Mouse (Mus musculus) embryonic facial prominence, embryonic 15.5 days (tissue): ENCODE measurements around the gene Dlat. TPM values are rescaled to one million over a fixed set of nuclear protein-coding genes. Genes with fewer than 3 reads are reported as not detected.

Experiments used
- ATAC-seq: fragments of 200-750 bp; cut with Nextera tagmentation; 2 replicates; pipeline ENCODE4 v1.8.0; 2017; ENCODE audit warnings: low read depth, moderate TSS enrichment; ENCODE audit not compliant: insufficient number of reproducible peaks, low FRiP score, low TSS enrichment
- H3K27ac ChIP-seq: fragments of 300-500 bp; sonication (generic); replicated peaks from 2 replicates; pipeline ENCODE4 v1.5.1; 2015; ENCODE audit warnings: mild to moderate bottlenecking, inconsistent platforms
- H3K27me3 ChIP-seq: fragments of 300-500 bp; sonication (generic); 2 replicates; pipeline ENCODE4 v1.6.1; 2015; ENCODE audit warnings: inconsistent platforms
- H3K36me3 ChIP-seq: fragments of 300-500 bp; sonication (generic); 2 replicates; pipeline ENCODE4 v1.6.1; 2015; ENCODE audit warnings: mild to moderate bottlenecking, inconsistent platforms
- H3K4me1 ChIP-seq: fragments of 300-500 bp; sonication (generic); 2 replicates; pipeline ENCODE4 v1.6.1; 2015; ENCODE audit warnings: inconsistent platforms
- H3K4me2 ChIP-seq: fragments of 300-500 bp; sonication (generic); replicated peaks from 2 replicates; pipeline ENCODE4 v1.6.1; 2015; ENCODE audit warnings: mild to moderate bottlenecking, inconsistent platforms
- H3K4me3 ChIP-seq: fragments of 300-500 bp; sonication (generic); replicated peaks from 2 replicates; pipeline ENCODE4 v1.5.1; 2015; ENCODE audit warnings: mild to moderate bottlenecking, inconsistent platforms
- H3K9ac ChIP-seq: fragments of 300-500 bp; sonication (generic); 2 replicates; pipeline ENCODE4 v1.6.1; 2015; ENCODE audit warnings: inconsistent platforms
- H3K9me3 ChIP-seq: fragments of 300-500 bp; sonication (generic); replicated peaks from 2 replicates; pipeline ENCODE4 v1.6.1; 2016; ENCODE audit warnings: inconsistent platforms
- WGBS: fragments of 180-500 bp; shearing (Covaris S2); methylation state at CpG from one replicate; pipeline ENCODE4 v1.1.7; 2015; 5-methylcytosine and 5-hydroxymethylcytosine counted together
- polyA plus RNA-seq: library from polyadenylated mRNA; unstranded; fragments of >200 nt; fragmentation: Nextera tagmentation; extraction: Ambion mirVana; gene quantifications from 2 replicates; pipeline ENCODE4 v1.2.1, GENCODE M21; 2015

The Dlat gene
- polyA plus RNA-seq, 1 experiment from 2014 or later: 50.1 TPM

- no peak overlapping the region for H3K9ac ChIP-seq
- H3K27me3 ChIP-seq: no peaks in the 10 kb centered on the region
- H3K4me1 ChIP-seq: peaks cover 13% of the 10 kb centered on the region; the same call in 1 of the 2 replicates
- H3K4me3 ChIP-seq: no peak overlapping the region
- ATAC-seq: no peak
- no peak overlapping the region for H3K27ac ChIP-seq
- H3K36me3 ChIP-seq: peaks cover 17% of the 10 kb centered on the region; the same call in 1 of the 2 replicates
- WGBS: 48% methylated on average over 13 of the region's 13 CpGs
- no peak overlapping the region for H3K4me2 ChIP-seq
- H3K9me3 ChIP-seq: no peaks in the 10 kb centered on the region
Measured at GRCm38 (mm10) chr9:50692626-50693580, 33.3 kb upstream of the Dlat start.

DNA sequence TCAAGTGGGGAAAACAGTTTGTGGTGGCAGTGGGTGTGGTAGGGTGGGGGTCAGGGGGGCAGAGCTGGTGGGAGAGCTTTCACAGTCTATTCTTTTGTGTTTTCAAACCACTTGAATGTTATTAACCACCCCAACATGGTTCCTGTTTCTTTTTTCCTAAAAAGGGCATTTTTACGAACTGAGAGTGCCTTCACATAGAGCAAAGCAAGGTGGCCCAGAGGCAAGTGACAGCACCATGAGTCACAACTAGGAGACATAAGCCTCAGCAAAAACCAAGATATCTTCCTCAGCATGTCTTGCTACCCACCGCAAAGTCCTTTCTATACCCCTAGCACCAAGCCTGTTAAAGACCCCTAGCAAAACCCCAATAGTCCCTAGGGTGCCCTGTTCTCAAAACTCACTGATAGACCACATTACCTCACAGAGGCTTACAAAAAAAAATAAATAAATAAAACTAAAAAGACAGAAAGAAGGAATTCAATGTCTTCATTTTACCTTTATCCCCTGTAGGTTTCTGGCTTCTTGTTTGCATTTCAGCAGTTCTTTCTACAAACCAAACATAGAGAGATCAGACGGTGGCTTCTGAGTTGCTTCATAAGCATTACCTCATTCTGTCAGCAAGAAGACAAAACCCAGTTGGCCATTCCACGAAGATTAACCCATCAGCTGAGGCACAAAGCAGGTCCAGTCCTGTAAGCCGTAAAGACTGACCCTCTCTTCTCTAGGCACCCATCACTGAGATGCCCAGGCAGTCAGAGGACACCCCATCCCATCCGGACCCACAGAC lies 27.5 kb upstream of the Dlat start:
- Histone ChIP-seq H3K4me3 (no peak overlapping the region), H3K4me2 (no peak overlapping the region), H3K4me1 (no peaks in the 10 kb centered on the region), H3K36me3 (peaks cover 45% of the 10 kb centered on the region), H3K9me3 (no peaks in the 10 kb centered on the region), H3K27me3 (no peaks in the 10 kb centered on the region), H3K9ac (no peak overlapping the region), H3K27ac (no peak overlapping the region)
- 81% methylated on average over 6 of the region's 6 CpGs for WGBS
- ATAC-seq: no peak

DNA sequence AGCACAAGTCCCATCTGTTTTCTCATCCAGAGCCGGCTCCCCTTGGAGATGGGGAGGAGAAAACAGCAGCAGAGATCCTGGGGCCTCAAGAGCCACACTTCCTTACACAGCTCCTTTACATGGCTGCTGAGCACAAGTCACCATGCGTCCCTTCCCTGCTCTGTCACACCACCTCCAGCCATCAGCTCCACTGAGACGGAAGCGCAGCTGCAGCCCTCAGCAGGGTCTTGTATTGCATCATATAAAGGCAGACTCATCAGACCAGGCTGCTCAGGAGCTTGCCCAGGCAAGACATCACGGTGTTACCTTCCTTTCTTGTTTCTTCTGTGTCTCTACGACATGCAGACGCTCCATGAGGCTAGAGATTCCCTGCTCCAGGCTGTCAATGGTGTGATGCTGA lies 22.1 kb upstream of the Dlat start:
- no peaks in the 10 kb centered on the region for H3K4me1 ChIP-seq
- no peaks in the 10 kb centered on the region for H3K9me3 ChIP-seq
- no peak overlapping the region for H3K27ac ChIP-seq
- peaks cover 48% of the 10 kb centered on the region for H3K36me3 ChIP-seq
- H3K4me2 ChIP-seq: no peak overlapping the region
- ATAC-seq: no peak
- H3K9ac ChIP-seq: no peak overlapping the region
- no peaks in the 10 kb centered on the region for H3K27me3 ChIP-seq
- no peak overlapping the region for H3K4me3 ChIP-seq
- WGBS: 59% methylated on average over 7 of the region's 7 CpGs

DNA sequence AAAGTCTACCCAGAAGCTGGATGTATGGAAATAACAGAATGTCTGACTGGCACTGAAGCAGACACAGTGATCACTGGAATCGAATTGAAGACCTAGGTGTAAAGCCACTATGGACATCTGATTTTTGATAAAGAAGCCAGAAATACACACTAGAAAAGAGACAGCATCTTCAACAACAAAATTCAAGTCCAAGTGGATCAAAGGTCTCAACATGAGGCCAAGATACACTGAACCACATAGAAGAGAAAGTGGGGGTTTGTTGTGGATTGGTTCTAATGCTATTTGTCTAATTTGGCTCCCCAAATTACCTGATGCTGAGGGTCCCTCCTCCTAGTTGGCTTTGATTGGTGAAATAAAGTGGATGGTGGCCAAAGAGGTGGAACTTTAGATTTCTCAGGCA lies 19.8 kb upstream of the Dlat start:
- no peaks in the 10 kb centered on the region for H3K4me1 ChIP-seq
- peaks cover 42% of the 10 kb centered on the region for H3K36me3 ChIP-seq
- 85% methylated on average over 1 of the region's 1 CpGs for WGBS
- no peak overlapping the region for H3K27ac ChIP-seq
- ATAC-seq: no peak
- H3K4me3 ChIP-seq: no peak overlapping the region
- H3K27me3 ChIP-seq: no peaks in the 10 kb centered on the region
- no peak overlapping the region for H3K4me2 ChIP-seq
- no peak overlapping the region for H3K9ac ChIP-seq
- H3K9me3 ChIP-seq: no peaks in the 10 kb centered on the region

DNA sequence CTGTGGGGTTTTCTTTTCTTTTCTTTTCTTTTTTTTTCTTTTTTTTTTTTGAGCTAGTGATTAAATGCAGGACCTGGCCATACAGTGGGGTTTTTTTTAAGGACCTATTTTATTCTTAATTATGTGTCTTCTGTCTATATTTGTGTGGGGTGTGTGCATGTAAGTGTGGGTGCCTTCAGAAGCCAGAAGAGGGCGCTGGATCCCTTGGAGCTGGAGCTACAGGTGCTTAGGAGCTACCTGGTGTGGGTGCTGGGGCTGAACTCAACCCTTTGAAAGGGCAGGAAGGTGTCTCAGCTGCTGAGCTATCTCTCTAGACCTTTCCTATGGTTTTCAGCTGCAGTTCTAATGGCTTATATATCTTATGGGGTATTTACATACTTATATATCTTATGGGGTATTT lies 15.2 kb upstream of the Dlat start:
- H3K27ac ChIP-seq: no peak overlapping the region
- no peak overlapping the region for H3K9ac ChIP-seq
- H3K4me3 ChIP-seq: no peak overlapping the region
- no peak overlapping the region for H3K4me2 ChIP-seq
- H3K36me3 ChIP-seq: peaks cover 10% of the 10 kb centered on the region; the same call in 1 of the 2 replicates
- H3K4me1 ChIP-seq: no peaks in the 10 kb centered on the region
- WGBS: 19% methylated on average over 1 of the region's 1 CpGs
- no peaks in the 10 kb centered on the region for H3K9me3 ChIP-seq
- no peaks in the 10 kb centered on the region for H3K27me3 ChIP-seq
- ATAC-seq: no peak

DNA sequence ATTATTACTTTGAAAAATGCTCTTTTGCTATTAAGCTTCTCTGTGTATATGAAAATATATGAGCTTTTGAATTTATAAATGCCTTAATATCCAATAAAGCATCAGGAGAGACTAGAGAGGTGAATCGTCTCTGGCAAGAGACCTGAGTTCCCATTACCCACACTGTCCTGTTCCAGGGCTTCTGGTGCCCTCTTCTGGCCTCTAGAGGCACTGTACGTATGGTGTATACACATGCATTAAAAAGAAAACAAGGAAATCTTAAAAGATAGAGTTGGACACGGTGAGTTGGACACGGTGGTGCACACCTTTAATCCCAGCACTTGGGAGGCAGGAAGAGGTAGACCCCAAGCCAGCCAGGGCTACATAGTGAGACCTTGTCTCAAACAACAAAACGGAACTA lies 11.1 kb upstream of the Dlat start:
- H3K27me3 ChIP-seq: no peaks in the 10 kb centered on the region
- H3K4me3 ChIP-seq: no peak overlapping the region
- 37% methylated on average over 5 of the region's 5 CpGs for WGBS
- no peak overlapping the region for H3K4me2 ChIP-seq
- no peaks in the 10 kb centered on the region for H3K9me3 ChIP-seq
- peaks cover 23% of the 10 kb centered on the region for H3K36me3 ChIP-seq
- no peak for ATAC-seq
- H3K9ac ChIP-seq: no peak overlapping the region
- H3K4me1 ChIP-seq: no peaks in the 10 kb centered on the region
- no peak overlapping the region for H3K27ac ChIP-seq

- no peak for ATAC-seq
- Histone ChIP-seq H3K4me2 (no peak overlapping the region), H3K36me3 (peaks cover 29% of the 10 kb centered on the region), H3K9me3 (no peaks in the 10 kb centered on the region), H3K4me1 (no peaks in the 10 kb centered on the region), H3K4me3 (no peak overlapping the region), H3K9ac (no peak overlapping the region), H3K27ac (no peak overlapping the region), H3K27me3 (no peaks in the 10 kb centered on the region)
- WGBS: 79% methylated on average over 8 of the region's 8 CpGs
Measured at GRCm38 (mm10) chr9:50667579-50668498, 8.3 kb upstream of the Dlat start.

DNA sequence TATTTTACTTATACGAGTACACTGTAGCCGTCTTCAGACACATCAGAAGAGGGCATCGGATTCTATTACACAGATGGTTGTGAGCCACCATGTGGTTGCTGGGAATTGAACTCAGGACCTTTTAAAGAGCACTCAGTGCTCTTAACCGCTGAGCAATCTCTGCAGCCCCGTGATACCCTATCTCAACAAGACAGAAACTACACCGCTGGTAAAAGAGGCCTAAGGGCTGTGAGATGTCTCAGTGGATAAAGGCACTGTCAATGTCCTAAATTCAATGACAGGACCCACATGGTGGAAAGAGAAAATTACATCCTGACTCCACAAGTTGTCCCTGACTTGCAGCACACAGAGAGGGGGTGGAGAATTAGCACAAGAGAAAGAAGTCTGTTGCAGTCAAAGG lies 6.9 kb upstream of the Dlat start:
- H3K9ac ChIP-seq: no peak overlapping the region

GRCm38 (mm10) chr9:50664826-50665225 lies 5.2 kb upstream of the Dlat start:
- Histone ChIP-seq H3K4me1 (peaks cover 5% of the 10 kb centered on the region; the same call in 1 of the 2 replicates), H3K4me3 (no peak overlapping the region), H3K27me3 (no peaks in the 10 kb centered on the region), H3K27ac (no peak overlapping the region), H3K36me3 (peaks cover 29% of the 10 kb centered on the region), H3K9me3 (no peaks in the 10 kb centered on the region), H3K9ac (no peak overlapping the region), H3K4me2 (no peak overlapping the region)
- no peak for ATAC-seq
- 85% methylated on average over 5 of the region's 5 CpGs for WGBS

More for the DNA sequence above, 6.9 kb upstream of the Dlat start:
- Histone ChIP-seq H3K4me1 (no peaks in the 10 kb centered on the region), H3K36me3 (peaks cover 29% of the 10 kb centered on the region), H3K27ac (no peak overlapping the region), H3K4me2 (no peak overlapping the region), H3K27me3 (no peaks in the 10 kb centered on the region), H3K4me3 (no peak overlapping the region), H3K9me3 (no peaks in the 10 kb centered on the region)
- WGBS: 85% methylated on average over 6 of the region's 6 CpGs
- no peak for ATAC-seq

GRCm38 (mm10) chr9:50660431-50660830 lies 851 bp upstream of the Dlat start:
- Histone ChIP-seq H3K4me2 (peak overlapping the region; percentile 74), H3K27me3 (no peaks in the 10 kb centered on the region), H3K4me1 (peaks cover 16% of the 10 kb centered on the region), H3K27ac (no peak overlapping the region), H3K36me3 (peaks cover 18% of the 10 kb centered on the region), H3K4me3 (peak overlapping the region; percentile 76), H3K9ac (no peak overlapping the region), H3K9me3 (no peaks in the 10 kb centered on the region)
- no peak for ATAC-seq
- 17% methylated on average over 12 of the region's 12 CpGs for WGBS
